Mouse (Mus musculus) adrenal gland, adult (tissue): ENCODE data around the gene Crispld2.

Source experiments
- DNase-seq, 2 experiments: peaks; one replicate each; pipeline ENCODE4 v3.0.0; 2022 to 2023; ENCODE audit warnings: low spot score in 1 of 2; ENCODE audit not compliant: inconsistent age in 2 of 2

Crispld2 gene

DNA sequence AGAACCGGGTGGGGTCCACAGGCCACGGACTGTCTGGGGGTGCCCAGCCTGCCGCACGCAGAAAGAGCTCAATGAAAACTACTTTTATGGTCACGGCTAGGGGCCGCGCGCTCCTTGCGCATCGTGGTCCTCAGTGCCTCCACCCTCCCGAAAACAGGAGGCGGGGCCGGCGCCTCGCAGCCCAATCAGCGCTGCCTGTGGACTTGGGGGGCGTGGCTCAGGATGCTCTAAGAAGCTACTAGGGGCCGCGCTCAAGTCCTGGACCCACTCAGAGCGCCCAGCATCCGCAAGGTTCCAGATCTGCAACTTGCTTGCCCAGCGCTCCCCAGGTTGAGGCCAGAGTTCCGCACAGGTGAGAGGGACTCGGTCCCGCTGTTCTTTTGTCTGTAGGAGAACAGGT lies at the start of gene Crispld2:
Gene Crispld2, plus strand, starts transcription at position 190 of the 400 bp plus-strand sequence.
- peak; percentile 63 to 72 for DNase-seq

DNA sequence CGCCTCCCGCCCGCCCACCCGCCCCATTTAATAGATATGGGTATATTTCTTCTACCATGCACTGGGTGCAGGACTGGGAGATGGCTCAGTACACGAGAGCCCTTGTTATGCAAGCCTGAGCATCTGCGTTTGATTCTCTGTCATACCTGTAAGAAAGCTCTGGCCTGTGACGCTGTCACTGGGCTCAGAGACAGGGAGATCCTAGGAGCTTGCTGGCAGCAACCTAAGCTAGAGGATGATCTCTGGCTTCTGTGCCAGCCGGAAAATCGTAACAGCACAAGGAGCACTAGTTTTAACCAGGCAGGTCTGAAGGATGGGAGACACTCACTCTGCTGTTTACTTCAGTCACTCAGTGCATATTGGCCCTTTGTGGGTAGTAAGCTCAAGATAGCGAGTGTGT lies 48.6 kb upstream of the Crispld2 start:
- DNase-seq, result no peak

DNA sequence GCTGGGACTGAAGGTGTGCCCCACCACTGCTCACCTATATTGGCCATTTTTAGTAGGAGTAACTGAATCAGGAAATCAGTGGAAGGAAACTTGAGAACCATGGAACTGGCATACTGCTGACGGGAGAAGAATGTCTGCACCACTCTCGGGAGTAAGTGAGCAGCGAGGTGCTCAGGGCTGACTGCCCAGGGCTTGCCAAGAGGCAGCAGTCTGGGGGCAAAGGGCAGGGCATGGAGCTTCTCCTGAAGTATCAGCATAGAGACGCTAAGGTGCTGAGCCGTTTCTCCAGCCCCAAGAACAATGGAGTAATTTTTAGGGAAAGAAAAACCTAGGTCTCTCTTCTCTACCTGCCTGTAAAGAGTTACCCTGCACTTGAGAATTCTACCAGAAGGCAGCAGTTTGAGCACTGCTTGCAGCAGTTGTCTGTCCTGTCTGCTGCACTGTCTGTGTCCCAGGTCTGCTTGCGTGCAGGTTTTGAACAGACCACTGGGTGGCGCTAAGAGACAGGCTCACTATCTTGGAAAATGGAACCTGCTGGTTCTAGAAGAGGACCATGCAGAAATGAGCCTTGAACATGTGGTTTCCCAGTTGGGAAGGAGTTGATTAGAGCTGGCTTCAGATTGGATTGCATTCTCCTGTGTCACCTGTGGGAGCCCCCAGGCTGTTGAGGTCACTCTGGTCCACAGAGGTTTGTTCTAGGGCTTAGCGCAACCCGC lies 48.0 kb upstream of the Crispld2 start:
- peak; percentile 73 to 92 for DNase-seq

DNA sequence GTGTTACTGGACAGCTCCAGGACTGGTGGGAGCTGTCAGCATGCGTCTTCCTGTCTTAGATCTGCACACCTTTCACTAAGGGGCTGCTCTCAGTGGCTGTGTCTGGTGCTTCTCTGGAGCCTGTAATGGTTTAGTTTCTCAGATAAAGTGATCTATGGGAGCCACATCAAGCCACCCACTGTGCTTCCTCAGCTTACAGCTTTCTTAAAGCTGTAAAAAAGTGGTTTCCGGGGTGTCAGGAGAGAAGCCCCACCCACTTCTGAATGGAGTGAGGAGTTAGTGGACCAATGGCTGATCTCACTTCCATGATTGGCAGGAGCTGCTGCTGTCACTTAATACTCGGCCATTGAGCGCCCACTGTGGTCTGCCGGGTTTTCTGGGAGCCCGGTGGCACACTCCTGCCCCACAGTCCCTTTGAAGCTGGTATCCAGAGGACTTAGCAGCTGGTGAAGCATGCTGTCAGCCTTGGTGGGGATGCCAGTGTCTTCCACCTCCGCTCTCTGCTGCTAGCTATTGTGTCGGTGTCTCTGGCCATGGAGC lies 45.8 kb upstream of the Crispld2 start:
- peak in 1 of 2 experiments; percentile 35 for DNase-seq

DNA sequence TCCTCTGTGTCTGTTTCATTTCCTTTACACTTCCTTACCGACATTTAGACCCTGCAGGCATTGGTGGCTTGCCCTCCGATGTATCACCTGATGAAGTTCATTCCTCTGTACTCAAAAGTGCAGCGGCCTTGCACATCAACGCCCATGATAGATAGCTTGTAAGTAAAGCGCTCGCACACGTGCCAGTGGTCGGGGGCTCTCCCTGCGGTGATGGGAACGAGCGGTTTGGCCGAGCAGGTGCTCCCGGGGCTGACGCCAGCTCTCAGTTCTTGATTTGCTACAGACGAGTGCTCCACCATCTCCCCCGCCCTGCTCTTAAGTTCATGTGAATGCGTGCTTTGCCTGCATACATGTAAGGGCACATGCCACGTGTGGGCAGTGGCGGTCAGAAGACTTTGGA lies 44.6 kb upstream of the Crispld2 start:
- DNase-seq, result peak in 1 of 2 experiments; percentile 31

DNA sequence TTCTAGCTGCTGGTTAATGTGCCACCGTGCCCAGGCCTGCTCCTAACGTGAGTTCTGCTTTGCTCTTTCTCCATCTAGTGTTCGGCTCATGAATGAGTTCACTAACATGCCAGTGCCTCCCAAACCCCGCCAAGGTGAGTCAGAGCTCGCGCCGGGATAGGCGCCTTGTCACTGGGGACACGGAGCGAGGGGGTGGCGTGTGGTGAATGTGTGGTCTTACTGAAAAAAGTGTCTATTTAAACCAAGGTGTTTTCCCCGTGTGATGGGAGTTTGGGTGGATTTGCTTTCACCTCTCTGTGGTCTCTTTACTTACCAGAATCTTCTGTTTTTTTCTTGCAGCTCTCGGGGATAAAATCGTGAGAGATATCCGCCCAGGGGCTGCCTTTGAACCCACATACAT lies 43.9 kb upstream of the Crispld2 start:
- DNase-seq, result peak; percentile 53 to 70

DNA sequence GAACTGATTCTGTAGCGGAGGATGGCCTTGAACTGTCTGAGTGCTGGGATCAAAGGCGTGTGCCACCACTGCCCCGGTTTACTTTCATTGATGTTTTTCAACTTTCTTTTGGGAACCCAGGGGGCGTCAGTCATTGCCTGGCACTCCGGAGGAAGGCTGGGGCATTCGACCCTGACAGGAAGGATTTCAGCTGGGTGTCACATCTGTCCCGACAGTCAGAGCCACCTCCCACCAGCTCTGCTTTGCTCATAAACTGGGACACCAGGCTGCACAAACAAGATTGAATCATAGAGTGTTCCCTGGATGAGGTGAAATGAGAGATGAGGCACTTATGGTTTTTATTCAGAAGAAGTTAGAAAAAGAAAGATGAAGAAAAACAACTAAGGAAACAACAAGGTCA lies 40.0 kb upstream of the Crispld2 start:
- DNase-seq, result peak; percentile 37 to 70

DNA sequence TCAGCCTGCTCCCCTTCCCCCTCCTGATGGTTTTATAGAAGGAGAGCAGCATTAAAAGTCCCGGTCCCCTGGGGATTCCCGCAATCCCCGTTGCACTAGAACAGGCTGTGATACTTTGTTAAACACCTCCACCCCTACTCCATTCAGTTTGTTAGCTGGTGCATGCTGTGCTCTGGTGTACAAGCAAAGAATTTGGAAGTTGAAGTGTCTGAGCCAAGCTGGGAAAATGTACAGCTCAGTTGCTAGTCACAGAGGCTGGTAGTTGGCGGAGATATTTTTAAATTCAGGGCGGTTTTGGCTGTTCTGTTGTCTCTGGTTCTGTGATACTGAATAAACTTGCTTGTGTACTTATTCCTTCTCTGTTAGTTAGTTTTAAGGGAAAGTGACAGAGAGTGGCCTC lies 39.5 kb upstream of the Crispld2 start:
- DNase-seq, result no peak

DNA sequence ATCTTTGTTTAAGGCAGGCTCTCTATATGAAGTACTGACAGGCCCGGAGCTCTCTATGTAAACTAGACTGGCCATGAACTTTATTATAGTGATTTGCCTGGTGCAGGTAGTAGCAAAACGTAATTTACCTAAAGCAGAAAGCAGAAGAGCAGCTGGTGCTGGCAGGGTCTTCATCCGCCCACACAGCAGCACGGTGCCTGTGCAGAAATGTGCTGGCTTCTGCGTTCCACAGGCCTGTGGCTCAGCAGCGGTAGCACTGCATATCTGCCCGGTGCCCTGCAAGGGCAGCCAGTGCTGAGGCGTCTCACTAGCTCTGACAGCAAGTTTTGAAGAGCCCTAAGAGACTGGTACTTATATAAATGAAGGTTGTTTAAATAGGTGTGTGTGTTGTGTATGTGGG lies 36.9 kb upstream of the Crispld2 start:
- no peak for DNase-seq

DNA sequence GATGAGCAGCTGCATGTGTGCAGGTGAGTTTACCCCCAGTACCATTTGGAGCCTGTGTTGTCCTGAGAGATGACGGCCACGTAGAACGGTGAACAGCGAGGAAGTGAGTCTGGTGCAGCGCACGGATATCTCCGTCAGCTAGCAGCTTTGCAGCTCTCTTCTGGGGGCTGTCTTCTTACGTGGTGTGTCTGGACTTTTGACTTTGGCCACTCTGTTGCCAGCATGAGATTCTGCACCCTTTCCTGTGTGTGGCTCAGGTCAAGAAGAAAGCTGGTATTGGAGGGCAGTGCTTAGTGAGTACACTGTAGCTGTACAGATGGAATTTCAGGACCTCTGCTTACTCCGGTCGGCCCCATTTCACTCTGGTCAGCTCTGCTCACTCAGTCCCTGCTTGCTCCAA lies 34.2 kb upstream of the Crispld2 start:
- no peak for DNase-seq

DNA sequence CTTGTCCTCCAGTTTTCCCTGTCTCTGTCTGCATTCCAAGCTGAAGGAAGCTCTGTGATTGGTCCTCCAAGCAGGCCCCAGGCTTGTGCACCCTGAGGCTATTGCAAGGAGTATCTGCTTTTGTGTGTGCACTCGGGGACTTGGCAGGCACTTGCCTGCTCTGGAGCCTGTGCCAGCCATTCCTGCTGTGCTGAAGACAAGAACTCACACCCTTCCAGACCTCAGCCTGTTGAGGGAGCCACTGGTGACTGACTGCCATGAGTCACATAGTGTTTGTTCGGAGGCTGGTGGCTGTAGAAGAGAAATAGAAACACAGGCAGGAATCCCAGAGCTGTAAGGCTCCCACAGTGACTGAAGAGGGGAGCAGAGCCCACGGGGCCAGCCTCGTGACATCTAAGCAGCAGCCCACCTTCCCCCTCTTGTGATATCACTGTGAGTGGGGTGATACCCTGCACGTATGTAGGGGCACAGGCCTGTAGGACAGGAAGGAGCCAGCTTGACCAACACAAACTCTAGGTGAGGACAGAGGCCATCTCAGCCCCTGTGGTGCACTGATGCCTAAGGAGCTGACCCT lies 31.6 kb upstream of the Crispld2 start:
- DNase-seq, result peak; percentile 42 to 55

DNA sequence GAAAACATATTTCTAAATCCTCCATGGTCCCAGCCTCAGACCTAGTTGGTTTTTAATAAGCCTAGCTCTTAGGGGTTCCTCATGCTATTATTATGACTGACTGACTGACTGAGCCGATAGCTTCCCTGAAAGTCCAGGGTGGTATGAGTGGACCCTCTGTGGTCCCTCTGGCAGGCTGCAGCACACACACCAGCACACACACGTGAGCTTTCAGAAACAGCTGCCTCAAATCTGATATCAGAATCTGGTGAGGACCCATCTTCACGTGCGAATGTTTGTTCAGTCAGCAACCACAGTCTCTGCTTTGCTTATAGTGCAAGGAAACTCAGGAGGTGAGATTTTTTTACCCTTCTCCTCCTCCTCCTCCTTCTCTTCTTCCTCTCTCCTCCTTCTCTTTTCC lies 27.4 kb upstream of the Crispld2 start:
- no peak for DNase-seq

DNA sequence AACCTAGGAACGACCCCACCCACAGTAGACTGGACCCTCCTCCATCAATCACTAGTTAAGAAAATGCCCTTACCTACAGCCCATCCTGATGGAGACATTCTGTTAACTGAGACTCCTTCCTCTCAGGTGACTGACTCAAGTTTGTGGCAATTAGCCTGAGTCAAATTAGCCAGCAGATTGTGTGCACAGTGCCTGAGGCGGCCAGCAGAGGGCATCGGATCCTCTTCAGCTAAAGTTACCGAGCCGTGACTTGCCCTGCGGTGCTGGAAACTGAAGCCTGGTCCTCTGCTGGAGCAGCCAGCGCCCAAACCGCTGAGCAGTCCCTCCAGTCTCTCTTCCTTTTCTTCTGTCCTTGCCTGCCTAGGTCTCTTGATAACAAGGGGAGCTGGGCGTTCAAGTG lies 24.8 kb upstream of the Crispld2 start:
- no peak for DNase-seq

DNA sequence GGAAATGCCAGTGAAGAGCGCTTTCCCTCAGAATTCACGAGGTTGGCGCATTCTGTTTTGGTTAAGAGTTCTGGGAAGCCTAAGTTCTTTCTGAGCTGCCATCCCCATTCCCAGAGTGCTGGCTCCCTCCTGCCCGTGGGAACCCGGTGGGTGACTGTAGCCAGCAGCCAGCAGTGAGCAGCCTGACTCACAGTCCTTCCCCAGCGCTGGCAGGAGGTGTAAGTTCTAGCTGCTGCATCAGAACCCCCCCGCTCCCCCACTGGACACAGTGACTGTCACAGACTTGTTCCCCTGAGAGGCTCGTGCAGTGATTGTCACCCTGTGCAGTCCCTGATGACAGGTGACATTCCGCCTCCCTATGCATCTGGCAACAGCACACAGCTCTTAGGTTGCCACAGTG lies 22.1 kb upstream of the Crispld2 start:
- no peak for DNase-seq

DNA sequence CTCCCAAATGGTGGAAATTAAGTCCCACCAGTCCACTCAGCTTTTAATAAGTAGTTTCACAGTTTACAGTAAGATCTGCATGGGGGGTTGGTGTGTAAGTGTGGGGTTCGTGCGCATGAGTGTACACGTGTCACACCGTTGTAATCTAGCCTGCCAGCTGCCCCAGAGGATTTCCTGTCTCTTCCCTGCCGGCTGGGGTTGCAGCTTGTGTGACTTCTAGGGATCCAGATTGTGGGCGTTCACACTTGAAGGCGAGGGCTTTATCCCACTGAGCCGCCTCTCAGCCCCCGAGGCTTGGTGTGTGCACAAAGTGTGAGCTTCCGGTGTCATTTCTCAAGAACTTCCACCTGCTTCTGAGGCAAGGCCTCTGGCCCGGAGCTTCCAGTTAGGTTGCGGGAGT lies 19.7 kb upstream of the Crispld2 start:
- DNase-seq, result no peak

DNA sequence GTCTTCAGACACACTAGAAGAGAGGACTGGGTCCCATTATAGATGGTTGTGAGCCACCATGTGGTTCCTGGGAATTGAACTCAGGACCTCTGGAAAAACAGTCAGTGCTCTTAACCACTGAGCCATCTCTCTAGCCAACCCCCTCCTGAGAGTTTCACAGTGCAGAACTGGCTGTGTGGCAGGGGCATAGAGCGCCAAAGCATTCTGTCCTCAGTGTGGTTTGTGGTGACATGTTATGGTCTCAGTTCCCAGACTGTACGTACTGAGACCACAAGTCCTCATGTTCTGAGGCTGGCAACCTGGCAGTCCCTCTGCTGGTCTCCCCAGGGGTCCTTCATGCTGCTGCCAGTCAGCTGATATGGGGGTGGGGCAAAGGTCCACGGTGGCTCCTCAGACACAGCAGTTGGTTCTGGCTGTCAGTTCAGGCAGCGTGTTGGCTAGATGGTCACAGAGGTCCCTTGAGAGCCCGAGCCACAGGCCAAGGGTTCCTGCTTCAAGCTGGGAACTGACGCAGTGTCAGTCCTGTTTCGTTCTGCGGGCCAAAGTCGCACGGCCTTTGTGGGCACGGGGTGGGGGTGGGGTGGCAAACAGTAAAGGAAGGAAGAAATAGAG lies 13.4 kb upstream of the Crispld2 start:
- peak in 1 of 2 experiments; percentile 45 for DNase-seq

DNA sequence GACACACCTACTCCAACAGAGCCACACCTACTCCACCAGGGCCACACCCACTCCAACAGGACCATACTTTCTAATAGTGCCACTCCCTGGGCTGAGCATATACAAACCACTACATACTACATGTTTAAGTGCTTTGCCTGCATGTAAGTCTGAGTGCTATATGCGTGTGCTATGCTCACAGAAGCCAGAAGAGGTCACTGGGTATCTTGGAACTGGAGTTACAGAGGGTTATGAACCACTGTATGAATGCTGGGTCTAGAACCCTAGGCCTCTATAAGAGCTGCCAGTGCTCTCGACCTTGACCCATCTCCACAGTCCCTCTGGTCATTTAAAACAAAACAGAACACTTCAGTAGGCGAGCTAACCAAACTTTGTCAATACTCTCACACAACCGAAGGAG lies 11.0 kb upstream of the Crispld2 start:
- peak in 1 of 2 experiments; percentile 62 for DNase-seq

DNA sequence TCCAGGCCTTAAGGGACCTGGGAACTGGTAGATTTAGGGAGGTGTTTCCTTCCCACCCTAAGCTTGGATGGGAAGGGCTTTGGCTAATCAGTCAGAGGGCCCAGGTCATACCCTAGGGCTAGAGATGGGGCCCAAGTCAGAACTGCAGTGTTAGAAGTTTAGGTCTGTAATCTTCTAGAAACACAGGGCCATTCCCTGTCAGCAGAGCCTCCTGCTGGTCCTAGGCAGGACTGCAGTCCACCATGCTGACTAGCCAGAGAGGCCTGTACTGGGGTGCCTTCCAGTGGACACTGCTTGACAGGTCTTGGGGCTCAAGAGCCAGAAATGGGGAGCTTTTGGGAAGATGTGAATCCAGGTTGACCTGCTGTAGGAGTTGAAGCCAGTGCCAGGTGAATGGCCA lies 8.2 kb upstream of the Crispld2 start:
- peak in 1 of 2 experiments; percentile 61 for DNase-seq

DNA sequence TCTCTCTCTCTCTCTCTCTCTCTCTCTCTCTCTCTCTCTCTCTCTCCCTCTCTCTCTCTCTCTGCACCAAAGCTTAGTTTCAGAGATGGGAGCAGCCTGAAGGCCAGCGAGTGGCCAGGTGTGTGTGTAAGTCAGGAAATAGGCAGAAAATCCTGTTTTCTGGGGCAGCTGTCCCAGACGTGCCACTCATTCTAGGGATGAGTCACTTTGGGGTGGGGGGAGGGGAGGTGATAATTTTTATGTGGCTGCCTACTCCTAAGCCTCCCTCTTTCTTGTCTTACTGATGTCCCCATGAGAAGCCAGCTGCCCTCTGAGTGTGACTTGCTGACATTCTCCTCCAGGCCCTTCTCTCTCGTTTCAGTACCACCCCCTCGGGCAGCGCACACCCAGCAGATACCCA lies 6.1 kb upstream of the Crispld2 start:
- DNase-seq, result no peak

DNA sequence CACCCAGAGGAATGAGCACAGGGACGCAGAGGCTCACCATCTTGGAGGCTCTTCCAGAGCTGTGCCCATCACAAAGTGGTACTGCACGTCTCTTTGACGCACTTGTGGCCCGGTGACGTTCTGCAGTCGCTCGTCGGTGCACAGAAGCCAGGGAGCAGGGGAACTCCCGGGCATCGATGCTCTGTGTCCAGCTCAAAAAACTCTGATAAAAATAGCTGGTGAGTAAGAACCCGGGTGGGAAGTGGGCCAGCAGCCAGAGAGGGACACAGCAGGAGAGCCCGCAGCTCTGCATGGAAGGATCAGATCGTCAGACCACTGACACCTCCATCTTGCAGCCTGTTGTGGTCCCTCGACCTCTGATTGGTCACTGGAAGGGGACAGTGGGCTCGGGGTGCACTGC lies 4.2 kb upstream of the Crispld2 start:
- DNase-seq, result peak; percentile 75 to 78

DNA sequence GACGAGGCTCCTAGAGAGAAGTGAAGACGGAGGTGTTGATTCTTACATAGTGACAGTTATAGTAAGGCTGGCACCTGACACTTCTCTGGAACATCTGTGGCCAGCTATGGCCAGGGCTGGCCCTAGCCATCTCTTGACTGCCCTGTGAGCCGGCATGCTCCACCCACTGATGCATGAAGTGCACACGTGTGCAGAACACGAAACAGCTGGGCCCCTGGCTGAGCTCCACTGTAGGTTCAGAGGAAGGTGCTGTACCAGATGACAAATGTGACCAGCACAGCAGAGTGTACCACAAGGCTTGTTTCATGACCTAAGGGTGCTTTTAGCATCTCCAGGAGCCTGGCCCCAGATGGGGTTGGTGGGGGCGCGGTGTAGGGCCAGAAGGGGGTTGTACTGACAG lies 1.9 kb downstream of the Crispld2 start:
- no peak for DNase-seq

DNA sequence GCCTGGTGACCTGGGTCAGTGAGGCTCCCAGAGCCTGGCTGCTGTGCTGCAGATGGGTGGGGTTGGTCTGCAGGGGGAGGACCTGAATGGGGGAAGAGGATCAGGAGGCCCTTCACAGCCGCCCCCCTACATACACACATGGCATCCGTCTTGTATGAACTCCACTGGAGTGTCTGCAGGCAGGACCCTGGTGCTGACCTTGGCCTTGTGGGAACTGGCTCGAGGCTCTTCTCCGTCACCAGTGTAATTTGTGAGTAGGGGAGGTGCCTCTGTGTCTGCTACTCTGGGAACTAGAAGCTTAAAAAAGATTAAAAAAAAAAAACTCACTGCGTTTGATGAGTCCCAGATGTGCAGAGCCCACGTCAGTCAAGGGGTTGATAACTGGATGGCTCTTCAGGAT lies 2.3 kb downstream of the Crispld2 start:
- peak; percentile 57 to 79 for DNase-seq
